Mouse (Mus musculus): ENCODE measurements around the gene Rrh. TPM values are rescaled to one million over a fixed set of nuclear protein-coding genes. Genes with fewer than 3 reads are reported as not detected.
"Not testable (repeated sequence)": the region's sequence is repeated elsewhere in the genome, so short reads cannot be mapped to it uniquely, and the experiment has no call there.

Gene Rrh
- polyA plus RNA-seq, 1 experiment from 2014 or later: not detected

GRCm38 (mm10) chr3:129766971-129767794 lies 55.2 kb downstream of the Rrh start:
- H3K4me2 ChIP-seq (replicated peaks): no peak overlapping the region
- WGBS: 82% methylated on average over 10 of the region's 10 CpGs
- no peaks in the 10 kb centered on the region for H3K36me3 ChIP-seq
- no peak for ATAC-seq (ENCODE audit: low FRiP score)
- no peak overlapping the region for H3K9ac ChIP-seq
- H3K27ac ChIP-seq: no peak overlapping the region
- H3K4me3 ChIP-seq: no peak overlapping the region
- H3K9me3 ChIP-seq (replicated peaks): no peaks in the 10 kb centered on the region
- H3K27me3 ChIP-seq: no peaks in the 10 kb centered on the region
- no peaks in the 10 kb centered on the region for H3K4me1 ChIP-seq

- Histone ChIP-seq H3K27ac (no peak overlapping the region), H3K4me1 (no peaks in the 10 kb centered on the region), H3K36me3 (no peaks in the 10 kb centered on the region), H3K4me2 (replicated peaks) (no peak overlapping the region), H3K9me3 (replicated peaks) (no peaks in the 10 kb centered on the region), H3K9ac (no peak overlapping the region), H3K4me3 (no peak overlapping the region), H3K27me3 (no peaks in the 10 kb centered on the region)
- 75% methylated on average over 4 of the region's 4 CpGs for WGBS
- ATAC-seq (ENCODE audit: low FRiP score): no peak
Measured at GRCm38 (mm10) chr3:129766106-129766505, 56.3 kb downstream of the Rrh start.

GRCm38 (mm10) chr3:129757599-129757998 lies 64.8 kb downstream of the Rrh start:
- H3K27me3 ChIP-seq: peaks cover 16% of the 10 kb centered on the region
- H3K9ac ChIP-seq; H3K4me2 ChIP-seq (replicated peaks); H3K4me3 ChIP-seq; H3K9me3 ChIP-seq (replicated peaks); ATAC-seq (ENCODE audit: low FRiP score); H3K27ac ChIP-seq; H3K36me3 ChIP-seq: not testable (repeated sequence)
- WGBS: 70% methylated on average over 1 of the region's 1 CpGs
- H3K4me1 ChIP-seq: peaks cover 12% of the 10 kb centered on the region

DNA sequence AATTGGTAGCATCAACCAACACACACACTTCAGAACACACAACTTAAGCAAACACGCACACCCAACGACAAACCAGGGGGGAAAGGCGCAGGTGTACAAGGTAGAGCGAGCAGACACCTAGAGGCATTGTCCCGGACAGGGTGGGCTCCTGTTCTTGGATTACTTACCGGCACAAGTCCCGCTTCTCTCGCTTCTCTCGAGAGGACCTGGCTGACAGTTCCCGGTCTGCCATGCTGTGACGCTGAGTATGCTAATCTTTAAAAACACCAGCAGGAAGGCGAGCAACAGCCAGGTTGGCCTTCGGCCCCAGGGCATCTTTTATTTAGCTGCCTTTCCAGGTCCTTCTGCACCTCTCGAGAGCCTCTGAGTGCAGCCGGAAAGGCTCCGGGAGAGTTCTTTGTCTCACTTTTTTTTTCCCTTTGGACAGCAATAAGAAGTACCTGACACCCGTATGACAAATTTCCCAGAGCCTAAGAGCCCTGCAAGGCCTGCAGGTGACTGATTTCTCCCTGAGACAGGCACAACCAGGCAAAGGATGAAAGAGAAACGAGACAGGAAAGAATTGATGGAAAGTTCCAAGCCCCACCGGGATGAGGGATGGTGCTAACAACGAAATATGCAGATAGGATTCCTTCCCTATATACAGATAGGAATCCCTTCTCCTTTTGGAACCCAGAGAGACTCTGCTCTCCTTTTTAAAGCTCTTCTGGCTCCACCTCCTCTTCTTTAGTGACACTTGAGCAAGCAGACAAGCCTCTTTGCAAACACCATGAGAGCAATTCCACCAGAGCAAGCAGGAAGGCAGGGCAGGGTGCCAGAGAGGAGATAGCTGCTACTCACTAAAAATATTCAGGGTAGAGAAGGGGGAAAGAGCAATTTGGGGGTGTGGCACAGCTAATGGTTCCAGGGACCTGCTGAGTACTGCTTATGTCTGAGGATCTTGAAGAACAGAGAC lies 67.5 kb downstream of the Rrh start, which contains the start of gene Egf:
Gene Egf, minus strand, starts transcription at position 667 of the 955 bp plus-strand sequence.
- no peak within 1 kb of the TSS for H3K9ac ChIP-seq
- peaks cover 12% of the 10 kb centered on the region for H3K4me1 ChIP-seq
- 0 out of 2 replicates have a peak, but pooled peaks cover 5% of the 10 kb centered on the region for H3K9me3 ChIP-seq (replicated peaks)
- no peak within 1 kb of the TSS for H3K27ac ChIP-seq
- ATAC-seq (ENCODE audit: low FRiP score): no peak
- peak within 1 kb of the TSS; percentile 14 for H3K4me3 ChIP-seq
- H3K36me3 ChIP-seq: no peaks in the 10 kb centered on the region
- H3K27me3 ChIP-seq: peaks cover 16% of the 10 kb centered on the region
- peak within 1 kb of the TSS; percentile 43 for H3K4me2 ChIP-seq (replicated peaks)
- WGBS: 10% methylated on average over 20 of the region's 20 CpGs

Other genes with a start within 250 kb of the Rrh start
- gene Egf, start 67.3 kb downstream of the Rrh start, polyA plus RNA-seq (2016; fragmentation: Nextera tagmentation; extraction: Ambion mirVana): 2.2 and 2.9 TPM in 2 replicates
- not detected in 2 replicates for gene Lrit3, start 18.6 kb downstream of the Rrh start, polyA plus RNA-seq (2016; fragmentation: Nextera tagmentation; extraction: Ambion mirVana)
- 77.1 and 80.8 TPM in 2 replicates for gene Gar1, start 8.8 kb upstream of the Rrh start, polyA plus RNA-seq (2016; fragmentation: Nextera tagmentation; extraction: Ambion mirVana)
- gene Cfi, start 13.3 kb upstream of the Rrh start, polyA plus RNA-seq (2016; fragmentation: Nextera tagmentation; extraction: Ambion mirVana): 0.53 and 0.92 TPM in 2 replicates
- gene Pla2g12a, start 56.0 kb upstream of the Rrh start, polyA plus RNA-seq (2016; fragmentation: Nextera tagmentation; extraction: Ambion mirVana): 21.9 and 25.5 TPM in 2 replicates
- gene Casp6, start 78.8 kb upstream of the Rrh start, polyA plus RNA-seq (2016; fragmentation: Nextera tagmentation; extraction: Ambion mirVana): 54.9 and 62.3 TPM in 2 replicates
- 2.4 and 3.3 TPM in 2 replicates for gene Mcub, start 147.6 kb upstream of the Rrh start, polyA plus RNA-seq (2016; fragmentation: Nextera tagmentation; extraction: Ambion mirVana)
- gene Sec24b, start 239.0 kb upstream of the Rrh start, polyA plus RNA-seq (2016; fragmentation: Nextera tagmentation; extraction: Ambion mirVana): 36.8 and 36.9 TPM in 2 replicates

Data from hindbrain, embryonic 12.5 days (tissue).